Mouse (Mus musculus) embryo, embryonic 10 days (tissue): ENCODE measurements around the gene Erg.

Source experiments
- DNase-seq: peaks from one replicate; pipeline ENCODE4 v3.0.0-alpha.2; 2015; ENCODE audit warnings: low spot score

The Erg gene

DNA sequence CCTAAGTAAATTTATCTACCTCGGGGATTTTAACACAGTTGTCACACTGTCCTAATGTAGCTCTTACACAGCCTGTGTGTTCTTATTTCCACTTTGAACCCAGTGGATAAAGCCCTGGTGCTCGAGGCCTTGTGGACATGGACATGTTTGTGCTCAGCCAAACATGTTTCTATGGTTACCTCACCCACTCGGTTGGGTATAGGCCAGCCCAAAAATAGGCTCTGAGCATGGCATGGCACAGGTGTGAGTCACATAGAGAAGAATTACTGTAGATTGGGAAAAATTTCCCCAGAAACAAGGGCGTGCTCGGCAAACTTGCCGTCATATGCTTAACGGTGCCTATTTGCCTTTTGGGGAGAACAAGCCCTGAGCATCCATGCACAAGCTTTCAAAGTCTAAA lies 146.1 kb downstream of the Erg start:
- no peak for DNase-seq

DNA sequence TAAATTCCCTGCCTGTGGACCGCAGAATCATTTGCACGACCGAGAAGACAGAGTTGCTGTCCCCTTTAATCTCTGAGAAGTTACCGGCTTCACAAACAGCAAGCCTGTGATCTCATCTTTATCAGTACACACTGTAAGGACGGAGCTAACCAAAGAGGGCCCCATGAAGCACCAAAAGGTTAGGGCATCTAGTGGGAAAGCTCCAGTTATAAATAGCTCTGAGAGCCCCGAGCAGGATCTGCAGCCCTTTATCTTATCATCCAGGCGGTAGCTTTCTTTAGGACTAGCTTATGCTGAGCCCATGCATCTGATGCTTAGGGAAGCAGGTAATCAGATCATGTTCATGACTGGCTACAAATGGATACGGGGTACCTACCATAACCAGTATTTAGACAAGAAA lies 146.6 kb downstream of the Erg start:
- DNase-seq: no peak

DNA sequence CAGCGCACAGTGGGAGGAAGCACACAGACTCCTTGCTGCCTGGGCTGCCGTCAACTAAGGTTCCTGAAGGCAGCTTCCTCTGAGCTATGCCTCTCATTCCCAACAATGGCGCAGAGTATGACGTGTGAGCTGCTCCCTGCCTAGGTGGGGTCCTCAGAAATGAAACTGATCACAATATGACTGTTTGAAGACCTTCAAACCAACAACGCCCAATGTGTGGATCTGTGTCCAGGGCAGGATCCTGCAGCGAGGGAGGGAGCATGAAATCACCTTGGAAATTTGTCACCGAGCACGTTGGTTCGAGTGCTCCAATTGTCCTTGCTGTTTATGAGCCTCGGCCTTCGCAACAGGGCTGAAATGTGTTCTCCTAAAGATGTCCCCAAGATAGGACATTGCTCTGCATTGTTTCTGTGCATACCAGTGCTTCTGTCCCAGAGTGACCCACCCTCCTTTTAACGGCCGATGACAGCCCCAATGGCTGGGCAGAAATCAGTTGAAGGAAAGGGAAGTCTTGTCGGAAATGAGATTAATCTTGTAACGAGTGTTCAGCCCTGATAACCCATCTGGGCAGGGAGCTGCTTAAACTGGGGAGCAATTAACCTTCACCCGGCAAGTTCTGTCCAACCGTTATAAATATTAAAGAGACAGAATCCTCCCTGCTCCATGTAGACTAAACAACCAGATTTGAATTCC lies 147.4 kb downstream of the Erg start:
- peak; percentile 23 for DNase-seq

DNA sequence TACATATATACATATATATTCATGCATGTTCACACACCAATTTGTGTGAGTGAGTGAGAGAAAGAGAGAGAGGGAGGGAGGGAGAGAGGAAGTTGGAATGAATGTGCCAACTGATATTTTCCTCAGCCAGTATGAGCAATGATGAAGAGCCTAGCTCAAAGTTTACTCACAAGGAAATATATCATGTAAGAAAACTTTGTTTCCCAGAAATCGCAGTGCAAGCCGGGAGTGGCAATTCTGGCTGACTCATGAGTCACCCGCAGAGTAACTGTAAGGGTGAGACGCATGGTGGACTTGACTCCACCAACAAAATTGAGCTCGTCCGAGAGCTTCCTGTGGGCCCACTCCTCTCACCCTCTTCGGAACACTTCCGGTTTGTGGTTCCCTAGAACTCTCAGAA lies 149.8 kb downstream of the Erg start:
- no peak for DNase-seq

DNA sequence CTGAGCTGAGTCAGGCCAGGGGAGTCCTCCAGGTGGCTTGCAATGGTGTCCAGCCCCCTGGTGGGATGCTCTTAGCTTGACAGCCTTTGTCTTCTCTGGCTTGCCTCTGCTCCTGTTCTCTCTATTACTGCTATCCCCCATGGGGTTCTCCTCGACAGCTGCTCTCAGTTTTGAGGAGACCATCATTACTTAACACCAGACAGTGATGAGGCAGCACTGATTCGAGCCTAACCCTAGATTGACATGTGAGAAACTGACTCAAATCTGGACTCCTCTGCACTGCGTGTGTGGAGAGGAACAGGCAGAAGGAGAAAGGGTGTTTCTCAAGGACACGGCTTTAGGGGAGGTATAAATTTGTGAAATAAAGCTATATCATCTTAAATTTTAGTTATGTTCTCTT lies 150.3 kb downstream of the Erg start:
- no peak for DNase-seq

DNA sequence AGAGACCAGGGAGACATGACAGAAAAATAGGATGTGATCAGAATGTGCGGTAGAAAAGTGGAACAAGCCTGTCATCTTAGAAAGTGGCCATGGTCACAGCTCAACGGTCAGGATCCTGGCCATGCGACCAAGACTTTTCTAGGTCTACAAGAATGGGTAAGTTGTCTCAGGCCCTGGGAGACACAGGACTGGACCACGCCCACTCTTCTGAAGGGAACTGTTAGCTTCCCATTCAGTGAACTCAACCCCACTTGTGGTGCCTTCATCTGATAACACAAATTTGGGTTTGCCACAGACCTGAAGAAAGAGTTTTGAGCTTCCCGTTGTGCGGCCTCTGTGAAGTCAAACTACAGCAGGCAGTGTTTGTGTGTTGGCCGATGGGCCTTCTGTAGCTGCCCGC lies 152.0 kb downstream of the Erg start:
- DNase-seq: no peak

DNA sequence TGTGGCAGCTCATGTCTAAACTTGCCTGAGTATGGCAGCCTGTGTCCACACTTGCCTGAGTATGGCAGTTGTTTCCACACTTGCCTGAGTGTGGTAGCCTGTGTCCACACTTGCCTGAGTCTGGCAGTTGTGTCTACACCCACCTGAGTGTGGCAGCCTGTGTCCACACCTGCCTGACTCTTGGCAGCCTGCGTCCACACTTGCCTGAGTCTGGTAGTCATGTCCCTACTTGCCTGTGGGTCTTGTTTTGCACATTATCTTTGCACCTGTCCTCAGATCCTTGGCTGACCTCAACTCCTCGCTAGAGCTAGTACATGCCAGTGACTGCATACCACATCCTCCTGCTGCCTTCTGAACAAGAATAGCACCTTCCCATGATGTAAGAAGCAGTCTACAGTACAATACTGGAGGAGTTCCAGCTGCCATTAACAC lies 153.8 kb downstream of the Erg start:
- no peak for DNase-seq

DNA sequence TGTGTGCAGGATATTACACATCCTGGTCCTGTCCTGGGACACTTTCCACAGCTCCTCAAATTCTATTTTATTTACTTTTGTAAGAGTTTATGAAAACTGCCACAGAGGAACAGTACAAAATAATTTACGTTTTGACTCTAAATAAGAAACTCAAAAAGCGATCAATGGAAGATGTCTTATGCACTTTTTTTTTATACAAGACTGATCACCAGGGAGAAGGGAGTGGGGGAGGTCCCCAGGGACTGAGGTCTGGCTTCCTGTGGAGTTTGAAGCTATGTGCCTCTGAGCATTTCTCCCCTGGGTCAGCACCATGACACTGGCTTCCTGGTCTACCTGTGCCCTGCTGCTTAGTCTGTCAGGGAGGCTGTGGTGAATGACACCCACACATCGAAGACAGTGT lies 156.5 kb downstream of the Erg start:
- DNase-seq: no peak

DNA sequence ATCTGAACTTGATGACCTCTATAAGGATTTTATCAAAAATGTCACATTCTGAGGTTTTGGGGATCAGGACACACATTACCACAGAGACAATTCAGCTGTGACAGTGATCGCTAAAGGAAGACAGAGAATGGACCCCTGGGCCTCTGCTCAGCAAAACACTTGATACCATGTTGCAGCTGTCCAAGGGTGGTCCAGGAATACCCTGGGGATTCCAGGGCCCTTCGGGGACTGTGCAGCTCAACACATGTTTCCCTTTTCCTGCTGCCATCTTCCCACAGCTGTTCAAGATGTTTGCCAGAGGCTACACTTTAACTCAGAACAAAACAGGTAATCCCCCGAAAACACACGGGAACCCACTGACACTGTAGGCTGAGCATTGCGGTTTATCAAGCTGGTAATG lies 158.2 kb downstream of the Erg start:
- DNase-seq: no peak

DNA sequence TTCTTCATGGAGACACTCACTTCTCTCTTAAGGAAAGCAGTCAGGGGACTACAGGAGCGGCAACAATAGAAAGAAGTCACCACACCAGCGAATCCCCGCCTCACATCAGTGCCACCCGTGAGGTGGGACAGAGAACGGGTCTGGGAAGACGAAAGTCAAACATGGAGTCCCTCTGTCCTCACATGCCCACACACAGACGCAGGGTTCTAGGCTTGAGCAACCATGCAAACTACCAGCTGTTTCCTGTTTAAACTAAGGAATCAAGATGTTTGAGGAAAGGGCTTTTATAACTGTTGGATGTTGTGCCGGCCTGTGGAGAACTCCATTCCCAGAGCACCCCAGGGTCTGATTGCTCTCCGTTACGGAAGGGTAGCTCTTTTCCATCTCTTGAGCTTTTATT lies 158.9 kb downstream of the Erg start:
- no peak for DNase-seq

DNA sequence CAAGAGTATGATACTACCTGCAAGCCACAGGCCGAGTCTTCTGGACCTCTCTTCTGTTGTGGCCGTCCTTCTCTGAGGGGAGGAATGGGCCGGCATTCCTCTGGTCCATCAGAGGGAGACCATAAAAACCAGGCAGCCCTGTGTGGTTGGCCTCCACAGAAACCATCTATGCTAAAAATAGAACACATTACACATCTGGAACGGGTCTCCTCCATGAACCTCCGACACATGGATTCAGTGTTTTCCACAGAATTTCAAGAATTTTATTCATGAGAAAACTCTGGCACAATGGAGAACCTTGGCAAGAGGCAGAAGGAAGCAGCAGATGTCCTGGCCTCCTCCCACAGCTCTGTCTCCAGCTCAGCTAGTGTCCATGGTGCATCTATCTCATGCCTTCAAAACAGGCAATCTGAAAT lies 163.7 kb downstream of the Erg start:
- no peak for DNase-seq

DNA sequence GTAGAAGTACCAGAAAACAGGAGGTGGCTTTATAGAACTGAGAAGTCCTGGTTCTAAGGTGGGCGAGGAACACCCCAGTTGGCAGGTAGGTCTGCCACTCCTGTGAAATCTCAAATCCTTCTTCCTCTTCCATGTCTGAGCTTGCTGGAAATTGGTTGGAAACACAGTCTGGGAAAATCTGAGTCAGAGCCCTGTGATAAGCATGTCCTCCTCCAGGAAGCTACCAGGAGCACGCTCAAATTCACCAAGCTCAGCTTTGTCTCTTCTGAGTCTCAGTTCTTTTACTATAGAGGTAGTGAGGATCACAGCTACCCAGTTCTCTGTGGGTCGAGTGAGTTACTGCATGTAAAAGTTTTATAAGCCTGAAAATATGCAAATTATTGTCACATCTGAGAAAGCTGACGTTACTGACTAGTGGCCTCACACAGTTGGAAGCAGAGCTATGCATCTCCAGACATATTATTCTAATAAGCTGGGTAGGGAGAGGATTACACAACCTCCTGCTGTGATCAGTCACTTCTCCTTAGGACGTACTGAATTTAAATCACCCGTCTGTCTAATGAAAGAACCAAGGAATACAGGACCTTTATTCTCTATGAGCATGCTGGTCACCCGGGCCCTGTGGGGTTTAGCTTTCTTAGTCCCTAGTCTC lies 165.0 kb downstream of the Erg start:
- DNase-seq: no peak

DNA sequence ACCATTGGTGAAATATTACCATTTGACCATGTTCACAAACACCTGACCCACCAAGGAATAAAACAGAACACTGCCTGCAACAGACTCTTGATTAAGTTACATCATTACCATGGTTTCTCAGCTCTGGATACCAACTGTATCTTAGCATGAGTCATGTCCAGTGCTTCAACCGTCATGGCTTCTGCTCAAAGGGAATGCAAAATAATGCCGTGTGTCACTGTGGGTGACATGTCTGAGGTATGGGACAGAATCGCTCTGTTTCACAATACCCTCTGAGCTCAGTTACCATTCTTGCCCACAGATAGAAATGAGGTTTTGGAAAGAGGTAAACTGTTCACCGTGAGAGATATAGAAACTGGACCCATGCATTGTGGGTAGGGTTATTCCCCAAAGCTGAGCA lies 170.5 kb downstream of the Erg start:
- no peak for DNase-seq

DNA sequence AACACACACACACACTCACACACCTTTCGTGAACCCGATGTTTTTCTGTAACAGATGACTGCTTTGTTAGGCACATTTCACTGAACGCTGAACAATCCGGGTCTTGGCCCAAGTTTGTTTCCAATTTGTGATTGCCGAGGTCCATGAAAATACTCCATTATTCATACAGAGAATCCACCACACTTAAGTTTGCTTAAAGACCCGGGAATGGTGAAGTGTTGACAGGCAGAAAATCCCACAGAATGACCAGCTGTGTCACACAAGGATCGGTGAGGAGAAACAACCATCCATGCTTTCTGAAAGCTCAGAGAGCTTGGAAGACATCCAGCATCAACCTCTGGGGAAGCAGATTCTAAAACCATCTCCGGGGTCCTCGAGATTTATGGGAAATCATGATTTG lies 171.0 kb downstream of the Erg start:
- DNase-seq: no peak

DNA sequence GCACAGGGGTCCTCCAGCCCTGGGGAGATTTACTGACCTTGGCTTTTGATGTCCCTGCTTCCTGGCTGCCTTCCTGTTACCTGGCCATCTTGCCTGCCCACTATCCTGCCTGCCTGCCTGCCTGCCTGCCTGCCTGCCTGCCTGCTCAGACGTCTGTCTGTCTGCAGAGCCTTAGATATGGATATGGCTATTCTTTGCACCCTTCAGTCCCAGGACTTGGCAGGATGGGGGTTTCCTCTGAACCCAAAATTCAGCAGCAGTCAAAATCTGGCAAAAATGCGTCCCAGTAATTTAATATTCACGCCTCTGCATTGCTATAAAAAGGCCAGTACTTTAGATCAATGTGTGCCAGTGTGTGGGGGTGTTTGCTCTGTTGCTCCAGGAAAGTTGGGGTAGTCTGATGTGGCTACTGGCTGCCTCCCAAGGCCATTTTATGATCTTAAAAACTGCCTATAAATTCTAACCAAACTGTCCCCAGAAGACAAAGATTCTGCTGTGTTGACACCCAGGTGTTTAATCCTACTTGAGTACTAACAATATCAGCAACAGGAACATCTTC lies 172.9 kb downstream of the Erg start:
- DNase-seq: no peak

DNA sequence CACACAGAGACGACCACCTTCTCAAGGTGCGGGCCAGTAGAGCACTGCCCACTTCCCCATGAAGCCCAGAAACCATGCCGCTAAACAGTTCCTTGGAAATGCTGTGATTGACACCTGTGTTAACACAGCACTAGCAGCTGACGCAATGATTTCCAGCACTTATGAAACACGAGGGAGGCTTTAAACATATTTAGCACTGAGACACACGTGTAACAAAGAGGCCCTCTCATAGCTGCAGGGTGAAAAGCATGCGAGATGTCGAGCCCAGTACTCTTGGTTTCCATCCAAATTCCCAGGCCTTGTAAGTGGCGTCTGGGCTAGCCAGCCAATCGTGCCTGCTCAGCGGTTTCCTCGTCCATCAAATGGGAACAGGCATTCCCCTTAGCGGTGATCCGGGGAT lies 178.3 kb downstream of the Erg start:
- no peak for DNase-seq

DNA sequence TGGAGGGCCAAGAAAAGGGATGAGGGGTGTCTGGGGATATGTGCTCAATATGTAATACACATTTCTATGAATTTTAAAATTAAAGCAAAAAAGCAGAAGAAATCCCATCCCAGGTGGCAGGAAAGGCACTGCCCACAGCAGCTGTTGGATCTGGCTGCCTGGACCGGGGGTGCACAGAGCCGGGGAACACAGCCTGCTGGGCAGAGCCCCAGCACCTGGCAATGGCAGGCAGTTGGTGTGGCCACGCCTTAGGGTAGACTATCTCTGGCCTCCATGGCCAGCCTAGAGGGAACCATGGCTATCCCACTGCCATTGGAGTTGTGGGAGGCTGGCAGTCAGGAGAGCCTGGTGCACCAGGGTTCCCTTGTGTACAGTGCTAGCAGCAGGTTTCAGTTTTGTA lies 180.9 kb downstream of the Erg start:
- no peak for DNase-seq

DNA sequence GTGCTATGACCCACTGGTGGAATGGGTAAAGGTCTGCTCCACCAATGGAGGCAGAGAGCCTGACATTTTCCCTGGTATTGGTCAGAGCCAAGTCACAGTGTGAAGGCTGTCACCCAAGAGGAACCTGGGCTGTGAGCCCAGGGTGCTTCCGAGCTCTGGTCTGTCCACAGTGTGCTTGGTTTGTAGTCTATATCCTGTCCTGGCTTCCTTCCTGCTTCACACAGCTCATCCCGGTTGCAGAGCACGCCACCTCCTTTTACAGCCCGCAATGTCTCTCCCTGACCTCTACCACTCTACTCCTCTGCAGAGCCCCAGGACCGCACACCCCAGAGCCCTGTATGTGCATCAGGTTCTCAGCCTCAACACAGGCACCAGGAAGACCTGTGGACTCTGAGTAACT lies 182.9 kb downstream of the Erg start:
- no peak for DNase-seq

DNA sequence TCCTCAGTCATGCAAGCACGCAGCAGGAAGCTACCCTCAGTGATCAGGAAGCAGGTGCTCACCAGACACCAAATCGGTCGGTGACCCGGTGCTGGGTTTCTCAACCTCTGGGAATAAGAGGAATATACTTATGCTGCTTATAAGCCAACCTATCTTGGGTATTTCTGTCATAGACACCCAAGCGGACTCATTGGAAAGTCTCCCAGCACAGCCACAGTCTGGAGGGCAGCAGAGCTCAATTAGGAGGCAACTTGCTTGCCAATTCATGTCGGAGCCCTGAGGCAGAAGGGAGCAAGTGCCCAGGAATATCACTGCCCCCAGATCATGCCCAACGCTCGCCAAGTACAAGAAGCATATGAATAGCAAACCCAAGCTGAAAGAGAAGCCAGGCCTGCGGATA lies 184.5 kb downstream of the Erg start:
- no peak for DNase-seq

DNA sequence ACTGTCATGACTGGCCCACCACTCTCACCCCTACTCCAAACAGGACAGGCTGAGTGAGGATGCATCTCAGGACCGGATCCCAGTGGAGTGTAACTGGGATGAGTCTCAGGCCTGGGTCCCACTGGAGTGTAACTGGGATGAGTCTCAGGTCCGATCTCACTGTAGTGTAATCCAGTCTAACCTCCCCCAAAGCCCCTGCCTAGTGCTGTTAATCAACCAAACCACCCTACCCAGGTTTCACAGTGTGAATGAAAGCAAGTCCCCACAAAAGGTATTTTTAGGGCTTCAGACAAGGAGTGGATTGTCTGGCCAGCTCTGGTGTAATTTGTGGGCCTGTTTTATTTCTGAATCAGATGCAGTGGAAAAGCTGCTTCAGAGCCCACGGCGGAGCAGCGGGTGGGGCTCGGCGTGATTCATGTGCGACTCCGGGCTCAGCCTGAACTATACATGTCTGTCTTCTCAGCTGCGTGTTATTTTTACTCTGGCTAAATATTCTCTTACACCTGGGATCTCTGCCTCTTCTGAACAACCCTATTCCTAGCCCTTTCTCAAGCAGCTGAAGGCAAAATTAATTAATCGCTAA lies 187.5 kb downstream of the Erg start:
- DNase-seq: no peak

DNA sequence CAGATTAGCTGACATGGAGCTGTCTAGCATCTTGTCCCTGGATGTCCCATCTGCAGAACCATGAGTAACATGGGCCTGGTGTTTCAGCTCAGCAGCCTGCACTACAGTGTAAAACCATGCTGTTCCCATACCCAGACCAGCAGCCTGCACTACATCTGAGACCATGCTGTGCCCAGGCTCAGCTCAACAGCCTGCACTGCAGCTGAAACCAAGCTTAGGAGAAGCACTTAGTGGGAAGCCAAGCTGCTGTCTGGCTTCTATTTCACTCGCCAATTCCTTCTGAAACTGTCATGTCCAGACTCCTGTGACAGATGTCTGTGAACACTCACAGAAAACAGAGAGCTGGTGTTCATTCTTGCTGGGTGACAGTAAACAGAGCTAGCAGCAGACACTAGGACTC lies 195.6 kb downstream of the Erg start:
- peak; percentile 12 for DNase-seq

DNA sequence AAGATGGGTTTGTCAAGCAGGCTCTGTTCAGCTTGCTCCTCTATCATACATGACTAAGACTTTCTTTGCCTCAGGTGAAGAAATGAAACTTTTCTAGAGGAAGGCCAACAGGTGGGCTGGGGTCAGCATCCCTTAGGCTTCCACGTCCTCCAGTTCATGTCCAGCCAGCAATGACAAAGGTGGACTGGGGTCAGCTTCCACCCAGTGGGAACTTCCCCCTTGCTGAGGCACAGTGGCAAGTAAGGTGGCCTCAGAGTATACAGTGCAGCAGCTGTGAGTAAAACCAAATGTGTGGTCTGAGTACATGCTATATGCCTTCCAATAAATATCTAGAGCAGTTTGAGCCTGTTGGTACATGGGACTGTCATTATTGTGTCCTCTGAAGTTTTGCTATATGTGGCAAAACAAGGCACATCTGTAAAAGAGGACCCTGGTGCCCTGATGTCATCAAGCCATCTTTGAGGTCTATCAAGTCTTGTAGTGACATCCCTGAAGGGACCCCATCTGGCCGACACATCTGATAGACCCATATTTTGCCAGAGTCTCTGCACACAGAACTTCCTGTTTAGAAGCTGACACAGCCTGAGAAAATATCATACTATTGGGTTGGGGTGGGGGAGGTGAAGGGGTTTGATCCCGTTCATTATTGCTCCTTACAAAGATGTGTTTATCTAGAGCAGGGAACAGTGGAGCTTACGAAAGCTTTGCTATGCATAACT lies 197.4 kb downstream of the Erg start:
- no peak for DNase-seq

DNA sequence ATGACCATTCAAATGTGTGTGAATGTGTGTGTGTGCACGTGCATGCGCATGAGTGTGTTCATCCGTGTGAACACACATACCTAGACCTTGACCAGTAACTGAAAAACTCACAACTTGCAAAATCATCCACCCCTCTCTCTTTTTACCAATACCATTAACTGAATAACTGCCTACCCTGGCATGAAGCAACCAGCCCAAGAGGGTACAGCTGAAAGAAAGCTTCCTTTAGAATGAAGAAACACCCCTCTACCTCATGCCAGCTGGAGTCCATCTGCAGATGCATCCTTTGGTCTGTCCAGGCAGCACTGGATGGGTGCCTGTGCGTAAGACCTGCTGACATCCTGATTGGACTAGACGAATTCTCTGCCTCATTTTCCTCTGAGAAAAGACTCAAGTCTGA lies 198.1 kb downstream of the Erg start:
- DNase-seq: no peak
